Mouse (Mus musculus) CD4-positive naive resting alpha-beta T cell, adult 76 days (primary cell): Measurements from ENCODE around the gene Drd2. TPM values are rescaled to one million over a fixed set of nuclear protein-coding genes. Genes with fewer than 3 reads are reported as not detected.

Experiments
- total RNA-seq: library from RNA; stranded (reverse); gene quantifications from one replicate; pipeline ENCODE4 v1.2.4, GENCODE M21; 2023

Gene Drd2
- not detected for total RNA-seq

DNA sequence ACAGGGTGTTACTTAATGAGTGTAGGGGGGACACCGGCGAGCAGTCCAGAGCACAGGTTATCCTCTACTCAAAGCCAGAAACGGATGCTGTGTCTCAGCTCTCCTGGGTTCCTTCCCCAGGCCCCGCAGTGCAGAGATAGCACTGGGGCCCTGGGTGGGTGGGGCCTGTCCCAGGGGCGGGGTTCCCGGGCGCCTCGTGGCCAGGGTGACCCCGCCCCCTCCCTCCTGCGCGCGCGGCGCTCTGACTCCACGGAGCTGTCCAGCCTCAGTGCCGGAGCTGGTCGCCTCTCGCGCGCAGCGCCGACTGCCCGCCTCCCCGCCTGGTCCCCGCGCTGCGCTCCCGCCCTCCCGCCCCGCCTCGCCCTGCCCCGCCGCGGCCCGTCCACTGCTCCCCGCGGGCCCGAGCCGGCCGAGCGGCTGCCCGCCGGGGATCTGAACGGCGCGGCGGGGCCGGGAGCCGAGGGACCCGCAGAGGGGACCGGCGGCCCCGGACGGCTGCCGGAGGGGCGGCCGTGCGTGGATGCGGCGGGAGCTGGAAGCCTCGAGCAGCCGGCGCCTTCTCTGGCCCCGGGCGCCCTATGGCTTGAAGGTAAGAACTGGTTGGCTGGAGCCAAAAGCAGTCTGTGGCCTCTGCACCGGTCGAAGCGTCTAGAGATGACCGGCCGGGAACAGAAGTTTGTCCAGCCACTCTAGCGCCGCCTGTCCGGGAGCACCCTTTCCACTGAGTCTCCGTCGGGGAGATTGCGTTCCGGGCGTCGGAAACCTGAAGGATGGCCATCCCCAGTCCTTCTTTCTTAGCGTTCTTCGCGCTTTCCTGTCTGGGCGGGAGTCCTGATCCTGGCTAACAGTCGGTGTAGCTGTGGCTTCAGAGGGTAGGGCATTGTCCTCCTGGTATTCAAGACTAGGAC lies at the start of gene Drd2:
TSS of gene Drd2 (plus strand) at position 492 of the 908 bp plus-strand sequence.

DNA sequence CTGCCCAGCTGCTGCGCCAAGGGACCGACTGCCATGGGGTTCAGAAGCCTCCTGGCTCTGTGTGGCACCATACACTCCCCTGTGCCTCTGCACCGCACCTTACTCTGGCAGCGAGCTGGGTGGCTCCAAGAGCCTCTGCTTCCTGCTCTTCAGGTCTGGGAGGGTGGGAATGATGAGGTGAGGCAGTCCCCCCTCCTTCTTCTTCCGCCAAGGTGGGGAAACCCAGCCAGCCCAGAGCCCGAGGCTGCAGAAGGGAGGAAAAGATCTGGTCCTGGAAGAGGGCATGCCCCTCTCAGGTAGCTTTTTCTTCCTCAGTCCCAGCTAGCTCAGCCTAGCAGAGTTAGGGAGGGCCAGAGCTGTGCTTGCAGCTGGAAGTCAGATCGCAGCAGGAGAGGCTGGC lies 86.5 kb downstream of the Drd2 start, which contains the start of gene Ankk1:
TSS of gene Ankk1 (minus strand) at position 101 of the 400 bp plus-strand sequence.

Other genes with a start within 250 kb of the Drd2 start
- not detected for gene Gm4894, start 90.1 kb upstream of the Drd2 start, total RNA-seq
- gene Ankk1, start 86.4 kb downstream of the Drd2 start, total RNA-seq: not detected
- not detected for gene Ttc12, start 145.6 kb downstream of the Drd2 start, total RNA-seq